10 mouse cellular contexts compared by ENCODE assay signal in genomic region chr5:37244161-37244560, GRCm38 (mm10). TPM values are rescaled to one million over a fixed set of nuclear protein-coding genes. Genes with fewer than 3 reads are reported as not detected.
DNase-seq lines count a peak whose midpoint lies in the region; ATAC-seq lines count a peak whose summit lies in the region.
"Had no signal": no experiment of that assay in that cellular context is flagged by ENCODE, and none has a peak within 500 bp of the region (broad histone marks: within the 10 kb centered on the region; RNA-seq: fewer than 3 reads in every experiment).

No protein-coding gene starts in this region.

- ATAC-seq in embryonic facial prominence, embryonic 11.5 days (replicated peaks; ENCODE audit: insufficient number of reproducible peaks, low FRiP score, low TSS enrichment, low read depth): no peak

- no peaks in the 10 kb centered on the region for H3K9me3 ChIP-seq in embryonic facial prominence, embryonic 11.5 days (replicated peaks; ENCODE audit: control insufficient read depth, low read length)
- H3K9me3 ChIP-seq: embryonic facial prominence, embryonic 13.5 days had no signal

- H3K9ac ChIP-seq in embryonic facial prominence, embryonic 11.5 days (replicated peaks; ENCODE audit: low read length): no peak overlapping the region
- H3K9ac ChIP-seq: embryonic facial prominence, embryonic 13.5 days; liver, embryonic 14.5 days had no signal

- H3K27me3 ChIP-seq in embryonic facial prominence, embryonic 11.5 days (ENCODE audit: control insufficient read depth, insufficient read depth, low read length): peaks cover 50% of the 10 kb centered on the region

- H3K36me3 ChIP-seq in embryonic facial prominence, embryonic 11.5 days (replicated peaks; ENCODE audit: control insufficient read depth, insufficient read depth, low read depth, low read length): no peaks in the 10 kb centered on the region
- H3K36me3 ChIP-seq: embryonic facial prominence, embryonic 13.5 days had no signal

- 2% methylated on average over 13 of the region's 13 CpGs for WGBS in embryonic facial prominence, embryonic 11.5 days

- H3K4me2 ChIP-seq in embryonic facial prominence, embryonic 11.5 days (ENCODE audit: low read depth, low read length): peak overlapping the region; percentile 7; the same call in 1 of the 2 replicates

- H3K4me1 ChIP-seq in embryonic facial prominence, embryonic 11.5 days (ENCODE audit: control insufficient read depth, insufficient read depth, low read length): peaks cover 7% of the 10 kb centered on the region

- 0 out of 2 replicates have a peak overlapping the region, but pooled peaks have one; percentile 5 for H3K4me3 ChIP-seq in embryonic facial prominence, embryonic 11.5 days (ENCODE audit: low read depth, low read length)
- H3K4me3 ChIP-seq: embryonic facial prominence, embryonic 13.5 days had no signal

- no peak overlapping the region for H3K27ac ChIP-seq in embryonic facial prominence, embryonic 11.5 days (replicated peaks; ENCODE audit: low read depth, low read length)
- H3K27ac ChIP-seq: embryonic facial prominence, embryonic 13.5 days; liver, embryonic 14.5 days had no signal

- DNase-seq in adrenal gland, adult 2 months: peak; percentile 10
- DNase-seq in adrenal gland, postnatal 36 days: no peak
- peak; percentile 38 for DNase-seq in embryonic facial prominence, embryonic 11.5 days (ENCODE audit: low spot score)
- peak; percentile 34 for DNase-seq in induced T-regulatory cell, adult 2 months (ENCODE audit: low read depth)
- DNase-seq in neural tube, embryonic 10.5 days (ENCODE audit: extremely low spot score, low spot score): peak; percentile 67
- no peak for DNase-seq in urinary bladder, adult 18-20 months (ENCODE audit: low spot score in 2 of 2)
- no peak for DNase-seq in urinary bladder, postnatal 36 days (ENCODE audit: low spot score in 2 of 2)
- DNase-seq in spleen, postnatal 4 days (ENCODE audit: low spot score in 2 of 2): no peak

RNA-seq across cellular contexts. Expression of gene Crmp1, which starts 2.4 kb away (rescaled TPM):
- 1 to 10 TPM; 7.2 to 9.7 TPM for total RNA-seq in adrenal gland, adult 2 months (2021)
- 8.7 and 9.9 TPM in 2 replicates for polyA plus RNA-seq in adrenal gland, adult 2 months (2012; rRNA removed)
- total RNA-seq in adrenal gland, postnatal 36 days (2021): 1 to 10 TPM; 5.2 to 6.6 TPM
- 82.9 and 96.6 TPM in 2 replicates for polyA plus RNA-seq in embryonic facial prominence, embryonic 11.5 days (2014; fragmentation: Nextera tagmentation; extraction: Ambion mirVana)

Comparison
In these comparisons a context has a peak if more than half of its experiments do, and no peak if none do; other contexts are left out.
1. DNase-seq: peak in adrenal gland, adult 2 months (single experiment), embryonic facial prominence, embryonic 11.5 days (single experiment), induced T-regulatory cell, adult 2 months (single experiment) and neural tube, embryonic 10.5 days (single experiment); none in adrenal gland, postnatal 36 days (0 of 2), urinary bladder, adult 18-20 months (0 of 2), urinary bladder, postnatal 36 days (0 of 2) and spleen, postnatal 4 days (0 of 2).